Mouse (Mus musculus) brain, embryonic 14.5 days (tissue): ENCODE measurements at regions not wholly inside any gene's neighbourhood (a gene's known extent, or its start where the extent isn't known, plus 50 kb on each side); places are given as distances from the start of the nearest gene placed in this dataset.

Experiments used
- CTCF ChIP-seq: fragments of 200-500 bp; IDR thresholded peaks from 2 replicates; pipeline ENCODE4 v1.5.1; 2012; ENCODE audit warnings: inconsistent platforms, mild to moderate bottlenecking, moderate library complexity, borderline replicate concordance; ENCODE audit not compliant: insufficient read depth, insufficient read length; ENCODE audit errors: extremely low read depth
- POLR2A ChIP-seq: fragments of 200-500 bp; IDR thresholded peaks from 2 replicates; pipeline ENCODE4 v1.6.1; 2012; ENCODE audit warnings: mild to moderate bottlenecking, inconsistent platforms, borderline replicate concordance; ENCODE audit not compliant: poor library complexity, insufficient read depth, insufficient read length, severe bottlenecking; ENCODE audit errors: extremely low read depth

DNA sequence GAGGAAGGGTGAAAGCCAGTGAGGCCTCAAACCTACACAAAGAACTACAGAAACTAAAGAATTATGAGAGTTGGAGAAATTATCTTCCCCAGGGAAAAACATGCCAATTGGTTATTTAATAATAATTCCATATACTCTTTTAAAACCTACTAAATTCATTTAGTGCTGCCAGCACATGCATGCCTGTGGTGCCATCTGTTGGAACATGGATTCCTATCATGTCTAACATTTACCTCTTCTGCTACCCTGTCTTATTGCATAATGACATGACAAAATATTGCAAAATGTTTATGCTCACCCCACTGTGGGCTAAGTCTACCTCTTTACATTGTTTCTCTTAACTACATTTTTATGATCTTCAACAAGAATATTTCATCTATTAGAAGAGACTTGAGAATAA lies 178.7 kb upstream of the 4933412E24Rik start:
- TF ChIP-seq CTCF (no peak), POLR2A (no peak)
